Mouse (Mus musculus) retina, postnatal 1 day (tissue): ENCODE results near the gene Gcnt3.

Source experiments
- DNase-seq: peaks from one replicate; pipeline ENCODE4 v3.0.0-alpha.2; 2012

Gcnt3 gene

DNA sequence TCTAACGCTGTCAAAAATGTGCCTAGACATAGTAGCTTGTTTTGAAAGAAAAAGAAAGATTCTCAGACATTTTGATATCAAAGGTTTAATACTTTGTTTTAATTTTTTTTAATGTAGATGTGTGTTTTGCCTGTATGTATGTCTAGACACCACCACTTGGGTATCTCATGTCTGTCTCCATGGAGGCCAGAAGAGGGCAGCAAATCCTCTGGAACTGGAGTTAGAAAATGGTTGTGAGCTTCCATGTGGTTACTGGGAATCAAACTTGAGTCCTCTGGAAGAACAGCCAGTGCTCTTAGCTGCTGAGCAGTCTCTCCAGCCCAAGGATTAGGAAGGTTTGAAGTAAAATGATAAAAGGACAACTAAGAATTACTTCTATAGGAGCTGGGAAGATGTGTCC lies 38.6 kb downstream of the Gcnt3 start:
- no peak for DNase-seq

DNA sequence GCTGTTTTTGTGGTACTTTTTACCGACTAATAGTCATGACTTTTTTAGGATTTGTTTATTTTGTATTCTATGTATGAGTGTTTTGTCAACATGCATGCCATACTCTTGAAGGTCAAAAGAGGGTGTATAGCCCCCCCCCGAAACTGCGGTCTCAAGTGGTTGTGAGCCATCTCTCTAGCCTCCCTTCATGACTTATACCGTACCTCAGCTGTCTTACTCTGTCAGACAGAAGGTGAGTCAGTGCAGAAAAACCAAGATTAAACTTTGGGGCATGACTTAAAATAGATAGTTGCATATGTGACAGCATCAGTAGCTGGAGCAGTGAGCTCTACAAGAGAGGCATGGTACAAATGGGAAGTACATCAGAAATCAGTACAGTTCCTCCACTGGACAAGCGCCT lies 43.3 kb downstream of the Gcnt3 start:
- no peak for DNase-seq

DNA sequence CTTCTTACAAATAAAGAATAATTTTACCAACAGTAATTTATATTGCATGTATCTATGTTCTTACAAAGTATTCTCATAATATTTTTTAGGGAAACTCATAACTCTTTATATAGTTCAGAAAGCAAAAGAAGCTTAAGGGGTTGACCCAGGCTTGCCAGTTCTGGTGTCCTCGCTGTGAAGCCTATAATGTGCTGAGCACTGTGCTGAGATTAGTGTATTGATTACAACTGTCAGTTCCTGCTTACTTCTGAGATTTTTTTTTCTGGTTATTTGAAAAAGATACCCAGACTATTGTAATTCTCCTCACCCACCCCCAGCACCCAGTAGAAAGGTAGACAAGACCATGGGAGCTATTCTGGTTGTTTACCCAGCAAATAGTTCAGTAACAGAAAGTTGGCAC lies 44.4 kb downstream of the Gcnt3 start:
- DNase-seq: no peak

DNA sequence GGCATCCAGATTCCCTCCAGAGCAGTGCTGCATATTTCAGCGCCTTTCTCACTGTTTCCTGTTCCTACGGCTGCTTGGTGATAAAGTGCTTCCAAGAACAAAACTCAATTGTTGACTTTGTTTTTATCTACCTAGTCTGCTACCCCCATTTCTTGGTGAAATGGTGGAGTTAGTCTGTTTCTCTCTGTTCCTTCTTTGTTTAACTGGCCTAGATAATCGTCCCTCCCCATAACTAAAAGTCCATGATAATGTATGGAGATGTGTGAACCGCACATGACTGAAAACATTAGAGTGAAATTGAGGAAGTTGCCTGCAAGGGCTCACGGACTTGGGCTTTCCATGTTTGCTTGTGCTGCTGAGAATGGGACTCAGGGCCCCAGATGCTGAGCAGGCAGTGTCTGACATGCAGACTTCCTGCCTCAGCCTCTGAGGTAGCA lies 45.0 kb downstream of the Gcnt3 start:
- no peak for DNase-seq

DNA sequence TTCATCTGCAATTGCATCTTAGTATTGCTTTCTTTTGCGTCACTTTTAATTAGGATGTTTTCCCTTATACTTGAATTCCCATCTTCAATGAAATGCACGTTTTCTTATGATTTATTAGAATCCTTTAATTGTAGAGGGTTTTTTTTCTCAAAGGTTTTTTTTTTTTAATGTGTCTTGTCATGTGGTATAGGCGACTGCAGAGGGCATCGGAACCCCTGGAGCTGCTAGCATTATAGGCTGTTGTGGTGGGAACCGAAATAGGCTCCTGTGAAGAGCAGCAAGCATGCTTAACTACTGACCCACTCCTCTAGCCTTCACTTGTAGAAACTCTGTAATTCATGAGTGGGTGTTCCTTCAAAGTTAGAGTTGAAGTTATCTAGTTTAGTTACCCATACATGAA lies 47.5 kb downstream of the Gcnt3 start:
- peak; percentile 25 for DNase-seq

DNA sequence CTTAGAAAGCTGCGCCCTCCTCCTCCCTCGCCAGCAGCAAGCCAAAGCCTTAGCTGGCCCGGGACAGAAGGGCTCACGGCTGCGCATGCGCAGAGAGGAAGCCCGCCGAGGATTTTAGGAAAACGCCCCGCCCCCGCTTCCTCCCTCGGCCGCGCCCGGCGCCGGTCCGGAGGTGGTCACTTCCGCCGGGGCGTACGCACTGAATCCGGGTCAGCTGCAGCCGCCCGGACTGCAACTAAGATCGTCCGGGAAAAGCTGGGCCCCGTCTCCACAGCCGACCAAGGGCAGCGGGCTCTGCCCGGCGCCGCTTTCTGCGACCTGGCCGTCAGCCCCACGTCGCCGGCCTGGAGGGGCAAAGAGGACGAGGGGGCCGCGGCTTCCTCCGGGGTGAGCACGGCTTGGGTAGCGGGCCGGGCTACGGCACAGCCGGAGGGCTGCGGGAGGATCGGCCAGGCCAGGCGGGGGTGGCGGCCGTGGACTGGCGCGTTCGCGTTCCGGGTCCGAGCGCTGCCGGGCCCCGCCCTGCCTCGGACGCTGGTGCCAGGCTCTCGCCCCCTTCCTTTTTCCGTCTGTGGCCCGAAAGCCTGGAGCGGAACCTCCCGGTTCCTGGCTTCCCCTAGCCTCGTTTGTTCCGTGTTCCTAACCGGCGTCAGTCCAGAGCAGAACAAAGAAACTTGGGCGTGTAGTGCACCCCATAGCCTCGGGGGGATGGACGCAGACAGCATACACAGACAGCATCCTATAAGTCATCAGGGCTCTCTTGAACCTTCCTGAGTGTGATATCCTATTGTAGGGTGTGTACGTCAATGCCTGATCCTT lies 48.4 kb downstream of the Gcnt3 start, which contains the start of gene Bnip2:
Gene Bnip2 (plus strand): TSS at position 164 of the 819 bp plus-strand sequence.
- peak; percentile 95 for DNase-seq

DNA sequence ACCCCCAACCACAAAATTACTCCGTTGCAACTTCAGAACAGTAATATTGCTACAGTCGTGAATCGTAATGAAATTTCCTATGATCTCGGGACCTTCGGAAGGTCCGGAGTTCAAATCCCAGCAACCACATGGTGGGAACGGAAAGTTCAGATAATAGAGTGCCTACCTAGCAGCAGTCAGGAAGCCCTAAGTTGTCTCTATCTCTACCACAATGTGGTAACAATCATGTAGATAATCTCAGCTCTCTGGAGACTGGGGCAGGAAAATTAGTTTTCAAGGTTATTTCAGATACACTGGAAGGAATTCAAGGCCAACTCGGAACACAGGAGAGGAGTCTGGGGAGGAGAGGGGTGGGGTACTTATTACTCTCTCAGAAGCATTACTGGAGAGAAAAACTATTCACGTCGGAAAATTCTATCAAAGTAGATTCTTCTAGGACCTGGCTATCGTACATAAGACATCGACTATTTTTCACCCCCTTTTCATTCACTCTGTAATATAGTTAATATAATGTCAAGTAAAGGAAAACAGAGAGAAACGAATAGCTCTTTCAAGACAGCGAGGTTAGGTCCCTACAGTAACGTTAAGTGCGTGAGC lies 49.1 kb downstream of the Gcnt3 start:
- DNase-seq: no peak

DNA sequence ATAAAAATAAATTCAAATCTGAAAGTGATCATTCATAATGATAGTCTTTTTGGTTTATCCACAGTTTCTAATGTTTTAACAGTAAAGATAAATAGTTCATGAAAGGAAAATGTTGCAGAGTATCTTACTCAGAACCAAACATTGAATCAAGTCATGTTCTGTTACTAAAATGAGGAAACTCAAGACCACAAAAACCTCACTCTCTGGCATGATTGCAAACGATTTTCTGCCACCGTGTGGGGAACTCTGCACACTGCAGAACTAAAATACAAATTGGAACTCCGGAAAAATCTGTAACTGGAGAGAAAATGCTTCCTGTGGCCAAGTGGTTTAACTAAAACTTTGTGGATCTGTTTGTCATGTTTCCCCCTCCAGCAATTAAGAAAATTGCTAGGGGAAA lies 50.3 kb downstream of the Gcnt3 start:
- DNase-seq: peak; percentile 73

DNA sequence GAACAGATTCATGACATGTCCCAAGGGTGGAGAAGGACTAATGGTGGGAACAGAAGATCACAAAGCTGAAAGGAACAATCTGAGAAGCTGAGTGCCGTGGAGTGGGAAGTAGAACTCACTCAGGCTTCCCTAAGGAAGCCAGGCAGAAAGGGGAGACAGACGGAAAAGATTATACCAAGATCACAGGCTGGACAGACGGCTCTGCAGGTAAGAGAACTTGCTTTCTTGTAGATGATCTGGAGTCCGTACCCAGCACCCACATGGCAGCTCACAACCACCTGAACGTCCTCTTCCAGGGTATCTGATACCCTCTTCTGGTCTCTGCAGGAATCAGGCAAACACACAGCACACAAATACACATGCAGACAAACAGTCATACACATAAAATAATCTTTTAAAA lies 51.3 kb downstream of the Gcnt3 start:
- no peak for DNase-seq

DNA sequence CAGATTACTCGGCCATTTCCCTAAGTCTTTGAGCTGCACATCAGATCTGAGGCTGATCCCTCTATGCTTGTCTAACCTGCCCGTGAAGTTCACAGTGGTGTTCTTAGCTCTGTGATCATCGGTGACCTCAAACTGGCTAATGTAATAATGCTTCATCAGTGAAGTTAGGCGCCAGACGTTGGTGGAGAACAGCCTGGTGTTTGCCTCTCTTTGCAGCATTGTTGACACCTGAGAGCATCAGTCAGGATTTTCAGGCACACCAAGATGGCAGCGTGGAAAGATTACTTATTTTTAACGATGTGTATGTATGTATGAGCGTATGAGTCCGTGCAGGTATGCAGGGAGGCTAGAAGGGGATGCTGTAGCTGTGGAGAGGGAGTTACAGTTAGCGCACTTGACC lies 51.8 kb downstream of the Gcnt3 start:
- no peak for DNase-seq

DNA sequence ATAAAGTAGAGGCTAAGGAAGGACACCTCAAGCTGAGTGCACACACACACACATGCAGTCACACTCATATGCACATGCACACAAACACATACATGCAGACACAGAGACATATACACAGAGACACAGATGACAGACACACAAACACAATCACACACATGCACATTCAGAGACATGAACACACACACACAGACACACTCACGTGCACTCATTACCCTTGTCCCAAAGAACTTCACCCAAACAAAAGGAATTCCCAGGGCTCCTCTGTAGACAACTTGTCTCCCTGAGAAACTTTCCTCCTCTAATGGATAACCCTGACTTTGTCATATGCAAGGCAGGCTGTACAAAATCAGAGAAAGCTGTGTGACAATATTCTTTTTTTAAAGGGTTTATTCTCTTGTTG lies 52.4 kb downstream of the Gcnt3 start:
- DNase-seq: no peak
